Mouse (Mus musculus): ENCODE results near the gene Plekhj1.
"Not testable (repeated sequence)": the region's sequence is repeated elsewhere in the genome, so short reads cannot be mapped to it uniquely, and the experiment has no call there.

Plekhj1 gene

GRCm38 (mm10) chr10:80798150-80799006 is at the start of gene Plekhj1, which contains the start of gene Sf3a2:
Gene Plekhj1 (minus strand): TSS chr10:80798626.
Gene Sf3a2 (plus strand): TSS chr10:80798198.
- peak; percentile 91 to 96 for DNase-seq (ENCODE audit: low spot score in 2 of 2)

DNA sequence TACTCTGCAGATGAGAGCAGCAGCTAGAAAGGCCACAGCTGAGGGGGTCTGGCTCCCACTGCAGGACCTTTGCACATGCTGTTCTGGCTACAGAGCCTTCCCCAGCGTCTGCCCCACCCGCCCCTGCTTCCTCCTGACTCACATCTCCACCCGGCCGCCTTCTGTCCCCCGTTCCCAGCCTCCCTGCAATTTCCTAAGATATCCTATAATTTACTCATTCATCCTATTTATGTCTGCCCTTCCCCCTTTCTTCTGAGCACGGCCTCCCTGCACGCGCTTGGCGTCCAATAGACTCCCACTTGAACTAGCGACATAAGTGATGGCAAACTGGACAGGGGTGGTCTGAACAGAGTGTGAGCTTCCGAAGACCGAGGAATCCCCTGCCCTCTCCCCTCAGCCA is 47.3 kb upstream of the Plekhj1 start:
- no peak for DNase-seq (ENCODE audit: low spot score in 2 of 2)

GRCm38 (mm10) chr10:80845055-80845693 is 46.7 kb upstream of the Plekhj1 start:
- DNase-seq (ENCODE audit: low spot score in 2 of 2) = no peak

DNA sequence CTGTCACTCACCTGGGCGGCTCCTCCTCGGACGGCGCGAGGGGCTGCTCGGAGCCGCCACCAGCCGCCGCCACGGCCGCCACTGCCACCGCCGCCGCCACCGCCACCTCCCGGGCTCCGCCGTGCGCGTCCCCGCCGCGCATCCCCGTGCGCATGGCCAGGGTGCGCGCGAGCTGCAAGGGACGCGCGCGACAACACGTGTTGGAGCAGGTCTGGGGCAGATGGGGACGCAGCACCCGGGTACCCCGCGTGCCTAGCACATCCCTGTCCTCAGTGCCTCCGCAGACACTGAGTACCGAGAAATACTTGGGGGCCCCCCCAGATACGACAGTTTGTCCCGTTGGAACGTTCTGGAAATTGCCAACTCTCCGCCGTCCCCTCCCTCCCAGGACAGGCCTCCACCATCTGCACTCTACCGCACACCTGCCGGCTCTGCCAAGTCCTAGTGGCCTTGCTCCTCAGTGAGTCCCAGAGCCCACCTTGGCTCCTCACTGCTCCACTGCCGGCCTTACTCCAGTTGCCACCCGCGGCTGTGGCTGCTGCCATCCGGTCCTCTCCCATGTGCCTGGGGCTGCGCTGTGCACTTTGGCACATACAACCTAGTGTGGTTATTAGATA is 45.6 kb upstream of the Plekhj1 start, which contains the start of gene Lingo3:
Lingo3 (minus strand) TSS at position 109 of the 617 bp plus-strand sequence.
- no peak for DNase-seq (ENCODE audit: low spot score in 2 of 2)

- DNase-seq (ENCODE audit: low spot score in 2 of 2) = no peak
Observed at GRCm38 (mm10) chr10:80843087-80843930, 44.9 kb upstream of the Plekhj1 start.

GRCm38 (mm10) chr10:80842334-80842733 is 43.9 kb upstream of the Plekhj1 start:
- no peak for DNase-seq (ENCODE audit: low spot score in 2 of 2)

- DNase-seq (ENCODE audit: low spot score in 2 of 2) = no peak
Observed at GRCm38 (mm10) chr10:80841685-80842084, 43.3 kb upstream of the Plekhj1 start.

GRCm38 (mm10) chr10:80839848-80840247 is 41.4 kb upstream of the Plekhj1 start:
- no peak for DNase-seq (ENCODE audit: low spot score in 2 of 2)

GRCm38 (mm10) chr10:80838346-80838912 is 40.0 kb upstream of the Plekhj1 start:
- no peak for DNase-seq (ENCODE audit: low spot score in 2 of 2)

- no peak for DNase-seq (ENCODE audit: low spot score in 2 of 2)
Observed at GRCm38 (mm10) chr10:80837827-80838226, 39.4 kb upstream of the Plekhj1 start.

DNA sequence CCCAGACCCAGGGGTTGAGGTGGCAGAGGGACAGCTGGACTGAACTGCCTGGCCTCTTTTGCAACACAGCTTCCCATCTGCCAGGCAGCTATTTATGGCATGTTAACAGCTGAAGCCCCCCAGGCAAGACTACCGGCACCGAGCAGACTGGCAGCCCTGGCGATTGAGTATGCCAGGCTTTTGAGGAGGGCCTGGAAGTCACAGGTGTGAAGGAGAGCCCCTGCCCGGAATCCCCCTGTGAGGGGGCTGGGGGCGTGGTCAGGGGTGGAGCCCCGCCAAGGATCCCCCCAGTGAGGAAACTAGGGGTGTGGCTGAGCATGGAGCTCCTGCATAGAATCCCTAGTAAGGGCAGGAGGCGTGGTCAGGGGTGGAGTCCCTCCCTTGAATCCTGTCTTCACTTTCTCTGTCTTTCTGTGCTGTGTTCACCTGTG is 38.5 kb upstream of the Plekhj1 start:
- DNase-seq (ENCODE audit: low spot score in 2 of 2) = no peak

DNA sequence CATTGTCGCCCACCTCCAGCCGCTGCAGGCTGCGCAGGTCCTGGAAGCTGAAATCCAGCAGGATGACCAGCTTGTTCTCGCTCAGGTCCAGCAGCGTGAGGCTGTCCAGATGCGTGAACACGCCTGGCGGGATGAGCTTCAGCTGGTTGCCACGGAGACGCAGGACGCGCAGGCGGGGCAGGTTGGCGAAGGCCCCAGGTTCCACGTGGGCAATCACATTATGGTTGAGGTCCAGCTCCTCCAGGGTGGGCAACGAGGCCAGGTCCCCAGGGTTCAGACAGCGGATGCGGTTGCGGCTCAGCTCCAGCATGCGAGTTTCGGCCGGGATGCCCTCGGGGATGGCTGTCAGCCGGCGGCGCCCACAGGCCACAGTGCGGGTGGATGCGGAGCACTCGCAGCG is 37.2 kb upstream of the Plekhj1 start:
- no peak for DNase-seq (ENCODE audit: low spot score in 2 of 2)

GRCm38 (mm10) chr10:80832818-80833217 is 34.4 kb upstream of the Plekhj1 start:
- no peak for DNase-seq (ENCODE audit: low spot score in 2 of 2)

DNA sequence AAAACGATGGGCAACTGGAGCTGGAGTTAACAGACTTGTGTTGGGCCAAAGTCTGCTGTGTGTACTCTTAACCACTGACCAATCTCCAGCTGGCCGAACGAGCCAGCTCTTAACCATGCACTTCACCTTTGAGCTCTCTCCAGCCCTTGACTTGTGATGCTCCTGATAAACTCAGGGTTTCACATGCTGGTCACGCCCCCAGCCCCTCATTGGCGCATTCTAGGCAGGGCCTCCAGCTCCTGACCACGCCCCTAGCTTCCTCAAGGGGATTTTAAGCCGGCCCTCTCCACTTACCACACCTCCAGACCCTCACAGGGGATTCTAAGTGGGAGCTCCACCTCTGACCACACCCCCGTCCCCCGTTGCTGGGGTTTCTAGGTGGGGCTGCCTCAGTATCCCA is 32.7 kb upstream of the Plekhj1 start:
- DNase-seq (ENCODE audit: low spot score in 2 of 2) = no peak

GRCm38 (mm10) chr10:80829359-80830278 is 31.2 kb upstream of the Plekhj1 start:
- DNase-seq (ENCODE audit: low spot score in 2 of 2) = no peak

- DNase-seq (ENCODE audit: low spot score in 2 of 2) = not testable (repeated sequence)
Observed at GRCm38 (mm10) chr10:80828587-80828986, 30.2 kb upstream of the Plekhj1 start.

DNA sequence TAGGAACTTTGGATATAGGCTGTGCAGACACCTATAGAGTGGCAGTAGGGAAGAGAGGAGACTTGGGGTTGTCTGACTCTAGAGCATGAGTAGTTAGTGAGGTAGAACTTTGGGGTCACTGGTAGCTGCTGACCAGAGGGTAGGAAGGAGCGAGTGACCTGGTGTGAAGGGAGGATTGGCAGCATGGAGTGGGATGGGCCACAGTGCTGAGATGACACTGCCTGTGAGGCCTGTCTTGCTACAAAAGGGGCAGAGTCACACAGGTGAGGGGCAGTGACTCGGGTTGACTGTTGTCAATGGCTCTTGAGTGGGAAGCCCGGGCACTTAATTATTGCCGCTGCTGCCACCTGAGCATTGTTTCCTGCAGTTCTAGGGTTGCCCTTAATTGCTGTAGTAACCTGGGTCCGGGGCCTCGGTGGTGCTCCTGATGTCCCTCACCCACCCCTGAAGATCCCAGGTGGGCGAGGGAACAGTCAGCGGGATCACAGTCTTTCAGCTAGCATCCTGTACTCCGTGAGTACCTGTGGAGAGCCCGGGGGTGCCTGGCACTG is 29.5 kb upstream of the Plekhj1 start:
- no peak for DNase-seq (ENCODE audit: low spot score in 2 of 2)

- DNase-seq (ENCODE audit: low spot score in 2 of 2) = no peak
Observed at GRCm38 (mm10) chr10:80827063-80827869, 28.8 kb upstream of the Plekhj1 start.

All from urinary bladder, adult 18-20 months (tissue).